Mouse (Mus musculus) ES-E14 (cell line): Measurements from ENCODE around the gene Chrna1.

ENCODE experiments used
- ZC3H11A ChIP-seq: IDR thresholded peaks from 2 replicates; pipeline ENCODE4 v1.6.1; 2012; ENCODE audit warnings: low read depth, mild to moderate bottlenecking, inconsistent platforms, low read length, borderline replicate concordance
- ZNF384 ChIP-seq: IDR thresholded peaks from 2 replicates; pipeline ENCODE4 v1.6.1; 2012; ENCODE audit warnings: low read depth, low read length, inconsistent platforms

DNA sequence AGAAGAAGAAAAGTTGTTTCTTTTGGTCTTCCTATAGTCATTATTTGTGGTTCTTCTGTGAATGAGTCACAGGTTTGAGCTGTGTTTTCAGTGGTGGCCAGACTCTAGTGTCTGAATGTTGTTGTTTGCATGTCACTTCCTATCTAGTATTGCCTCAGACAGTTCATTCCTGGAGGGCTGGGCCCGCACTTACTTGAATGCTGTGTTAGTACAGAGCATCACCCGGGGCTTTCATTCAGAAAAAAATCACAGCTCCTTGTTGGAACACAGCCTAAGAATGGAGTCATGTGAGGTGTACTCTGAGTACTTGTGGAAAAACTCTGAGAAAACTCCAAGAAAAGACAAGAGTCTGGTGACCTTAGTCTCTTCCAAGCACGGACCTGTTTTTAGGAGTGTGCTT, 27.2 kb downstream of the Chrna1 start:
- TF ChIP-seq ZNF384: no peak
- no peak for TF ChIP-seq ZC3H11A
